Mouse (Mus musculus): ENCODE measurements around the gene Npc2. TPM values are rescaled to one million over a fixed set of nuclear protein-coding genes. Genes with fewer than 3 reads are reported as not detected.

Npc2 gene
- total RNA-seq, 2 experiments from 2014 or later = 28.7 to 30.5 TPM

- intact Hi-C loops (cut with DNase I) = no loop called here
- DNase-seq (ENCODE audit: low spot score in 2 of 2) = no peak
Observed at GRCm38 (mm10) chr12:84748134-84748533, 24.8 kb downstream of the Npc2 start.

DNA sequence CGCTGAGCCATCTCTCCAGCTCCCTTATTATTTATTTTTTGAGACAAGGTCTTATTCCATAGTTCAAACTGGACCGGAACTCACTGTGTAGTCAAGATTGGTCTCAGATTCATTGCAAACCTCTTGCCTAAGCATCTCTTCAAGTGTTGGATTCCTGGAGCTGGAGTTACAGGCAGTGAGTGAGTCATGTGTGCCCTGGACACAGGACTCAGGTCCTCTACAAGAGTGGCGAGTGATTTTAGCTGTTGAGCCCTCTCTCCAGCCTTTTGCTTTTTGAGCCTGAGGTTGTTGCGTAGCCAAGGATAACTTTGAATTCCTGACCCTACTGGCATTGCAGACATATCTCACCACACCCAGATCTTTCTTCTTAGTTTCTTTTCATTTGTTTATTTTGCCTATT is 27.3 kb downstream of the Npc2 start:
- no peak for DNase-seq (ENCODE audit: low spot score in 2 of 2)
- intact Hi-C loops (cut with DNase I) = no loop called here

DNA sequence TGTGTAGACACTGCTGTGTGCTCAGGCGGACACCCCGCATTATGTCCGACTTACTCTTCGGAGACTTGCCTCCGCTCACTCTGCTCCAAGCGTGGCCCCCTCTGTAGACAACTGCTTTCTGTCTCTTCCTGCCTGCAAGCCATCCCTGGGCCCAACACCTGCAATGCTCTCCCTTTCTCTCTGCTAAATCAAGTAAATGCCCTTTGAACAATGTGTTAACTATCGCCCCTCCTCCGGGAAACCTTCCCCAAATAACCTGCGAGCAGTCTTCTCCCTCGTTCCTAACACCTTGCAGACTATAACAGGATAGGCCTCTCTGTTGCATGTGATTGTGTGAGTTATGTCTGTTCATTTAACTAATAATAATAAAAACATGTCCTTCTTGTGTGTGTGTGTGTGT is 29.5 kb downstream of the Npc2 start:
- intact Hi-C loops (cut with DNase I) = no loop called here
- no peak for DNase-seq (ENCODE audit: low spot score in 2 of 2)

GRCm38 (mm10) chr12:84733366-84733765 is 39.6 kb downstream of the Npc2 start:
- intact Hi-C loops (cut with DNase I) = no loop called here
- DNase-seq (ENCODE audit: low spot score in 2 of 2) = no peak

DNA sequence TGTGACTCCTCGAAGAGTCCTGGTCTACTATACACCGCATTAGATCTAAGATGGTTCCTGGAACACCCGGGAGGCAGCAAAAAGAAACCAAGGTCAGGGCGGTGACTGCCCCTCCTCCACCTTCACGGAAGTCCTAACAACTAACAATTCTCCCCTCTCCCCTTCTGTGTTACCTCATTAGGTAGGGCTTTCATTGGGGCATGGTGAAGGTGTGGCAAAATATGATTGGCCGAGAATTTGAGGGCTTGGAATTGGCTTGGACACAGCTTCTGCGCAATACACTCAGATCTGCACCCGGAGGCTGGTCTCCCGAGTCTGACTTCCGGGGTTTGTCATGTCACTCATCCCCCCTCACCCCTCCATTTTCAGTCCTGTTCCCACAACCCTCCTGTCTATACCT is 44.5 kb downstream of the Npc2 start:
- no peak for DNase-seq (ENCODE audit: low spot score in 2 of 2)
- intact Hi-C loops (cut with DNase I) = no loop called here

GRCm38 (mm10) chr12:84727434-84727833 is 45.5 kb downstream of the Npc2 start:
- intact Hi-C loops (cut with DNase I) = no loop called here
- DNase-seq (ENCODE audit: low spot score in 2 of 2) = no peak

- no peak for DNase-seq (ENCODE audit: low spot score in 2 of 2)
- intact Hi-C loops (cut with DNase I) = no loop called here
Observed at GRCm38 (mm10) chr12:84726986-84727385, 46.0 kb downstream of the Npc2 start.

GRCm38 (mm10) chr12:84726391-84726790 is 46.6 kb downstream of the Npc2 start:
- no peak for DNase-seq (ENCODE audit: low spot score in 2 of 2)
- intact Hi-C loops (cut with DNase I) = no loop called here

- intact Hi-C loops (cut with DNase I) = no loop called here
- DNase-seq (ENCODE audit: low spot score in 2 of 2) = no peak
Observed at GRCm38 (mm10) chr12:84718462-84719244, 54.3 kb downstream of the Npc2 start.

GRCm38 (mm10) chr12:84714578-84714977 is 58.4 kb downstream of the Npc2 start:
- no peak for DNase-seq (ENCODE audit: low spot score in 2 of 2)
- intact Hi-C loops (cut with DNase I) = no loop called here

DNA sequence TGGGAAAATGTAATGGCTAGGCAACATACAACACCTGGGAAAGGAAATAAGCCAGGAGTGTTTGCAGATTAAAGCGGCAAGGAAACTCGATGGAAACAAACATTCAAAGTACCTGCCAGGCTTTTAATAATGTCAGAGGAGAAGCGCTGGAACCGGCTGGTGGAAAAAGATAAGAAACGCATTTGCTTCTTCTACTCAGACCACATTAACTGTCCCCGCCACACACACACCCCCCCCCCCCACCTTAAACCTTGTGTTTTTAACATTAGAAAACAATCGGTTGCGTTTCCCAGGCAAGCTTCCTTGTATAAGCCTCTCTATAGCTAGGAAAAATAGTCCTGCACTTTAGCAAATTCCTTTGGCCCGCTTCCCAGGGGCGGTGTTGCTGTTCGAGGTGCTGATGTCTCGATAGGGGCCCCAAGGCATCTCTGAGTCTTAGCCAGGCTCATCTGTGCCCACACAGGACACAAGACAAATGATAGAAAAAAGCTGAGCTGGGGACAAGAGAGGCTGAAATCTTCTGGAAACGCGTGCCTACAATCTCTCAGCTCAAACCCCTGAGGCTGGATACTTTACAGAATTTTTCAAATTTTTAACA is 63.0 kb downstream of the Npc2 start:
- DNase-seq (ENCODE audit: low spot score in 2 of 2) = no peak

GRCm38 (mm10) chr12:84707804-84708203 is 65.1 kb downstream of the Npc2 start:
- intact Hi-C loops (cut with DNase I) = no loop called here
- no peak for DNase-seq (ENCODE audit: low spot score in 2 of 2)

More for the DNA sequence above, 63.0 kb downstream of the Npc2 start:
- intact Hi-C loops (cut with DNase I) = no loop called here

DNA sequence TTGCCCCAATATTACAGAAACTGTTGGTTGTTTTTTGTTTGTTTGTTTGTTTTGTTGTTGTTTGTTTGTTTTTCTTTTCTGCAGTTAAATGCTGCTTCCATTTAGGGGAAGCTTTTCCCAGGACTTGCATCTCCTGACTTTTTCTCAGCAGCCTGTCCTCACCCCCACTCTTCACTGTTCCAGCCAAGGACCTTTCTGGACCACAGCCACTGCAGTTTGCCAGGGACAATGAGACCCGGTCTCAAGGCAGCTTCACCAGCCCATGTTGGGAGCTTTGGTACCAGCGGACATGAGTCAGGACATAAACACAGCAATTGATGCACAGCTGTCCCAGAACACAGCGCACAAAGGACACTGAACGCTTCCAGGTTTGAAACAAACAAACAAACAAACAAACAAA is 66.1 kb downstream of the Npc2 start:
- DNase-seq (ENCODE audit: low spot score in 2 of 2) = no peak
- intact Hi-C loops (cut with DNase I) = no loop called here

Other genes starting within 250 kb of the Npc2 start
- under 1 TPM; 0.17 to 0.24 TPM for gene Vsx2, start 203.4 kb downstream of the Npc2 start, total RNA-seq (2021)
- gene Abcd4, start 155.7 kb downstream of the Npc2 start, total RNA-seq (2021) = 10 to 100 TPM; 10.4 to 11.9 TPM
- gene Vrtn, start 132.1 kb downstream of the Npc2 start, total RNA-seq (2021) = not detected
- 10 to 100 TPM; 12.4 to 17.5 TPM for gene Syndig1l, start 74.3 kb downstream of the Npc2 start, total RNA-seq (2021)
- 10 to 100 TPM; 55.3 to 61.8 TPM for gene Isca2, start 99 bp upstream of the Npc2 start, total RNA-seq (2021)
- 1 to 10 TPM; 1.1 to 1.2 TPM for gene Ltbp2, start 103.4 kb upstream of the Npc2 start, total RNA-seq (2021)
- 10 to 100 TPM; 24.0 to 25.1 TPM for gene Fcf1, start 197.7 kb upstream of the Npc2 start, total RNA-seq (2021)
- gene Arel1, start 197.7 kb upstream of the Npc2 start, total RNA-seq (2021) = 100 to 1,000 TPM; 103 to 106 TPM
- gene Ylpm1, start 223.2 kb upstream of the Npc2 start, total RNA-seq (2021) = 100 to 1,000 TPM; 116 to 118 TPM